Mouse (Mus musculus) heart, adult 8-10 months (tissue): Measurements from ENCODE around the gene Crb3. TPM values are rescaled to one million over a fixed set of nuclear protein-coding genes. Genes with fewer than 3 reads are reported as not detected.
A peak's percentile ranks its signal among the peaks of the same experiment; 100 is the strongest.

Source experiments
- DNase-seq: peaks from one replicate; pipeline ENCODE4 v3.0.0; 2022; ENCODE audit warnings: low spot score
- total RNA-seq, 4 experiments: library from RNA; stranded (reverse); gene quantifications; 2 replicates each; pipeline ENCODE4 v1.2.4; 2022

Crb3 gene
- total RNA-seq, 4 experiments from 2014 or later: 0.23 to 0.72 TPM; not detected in 2

DNA sequence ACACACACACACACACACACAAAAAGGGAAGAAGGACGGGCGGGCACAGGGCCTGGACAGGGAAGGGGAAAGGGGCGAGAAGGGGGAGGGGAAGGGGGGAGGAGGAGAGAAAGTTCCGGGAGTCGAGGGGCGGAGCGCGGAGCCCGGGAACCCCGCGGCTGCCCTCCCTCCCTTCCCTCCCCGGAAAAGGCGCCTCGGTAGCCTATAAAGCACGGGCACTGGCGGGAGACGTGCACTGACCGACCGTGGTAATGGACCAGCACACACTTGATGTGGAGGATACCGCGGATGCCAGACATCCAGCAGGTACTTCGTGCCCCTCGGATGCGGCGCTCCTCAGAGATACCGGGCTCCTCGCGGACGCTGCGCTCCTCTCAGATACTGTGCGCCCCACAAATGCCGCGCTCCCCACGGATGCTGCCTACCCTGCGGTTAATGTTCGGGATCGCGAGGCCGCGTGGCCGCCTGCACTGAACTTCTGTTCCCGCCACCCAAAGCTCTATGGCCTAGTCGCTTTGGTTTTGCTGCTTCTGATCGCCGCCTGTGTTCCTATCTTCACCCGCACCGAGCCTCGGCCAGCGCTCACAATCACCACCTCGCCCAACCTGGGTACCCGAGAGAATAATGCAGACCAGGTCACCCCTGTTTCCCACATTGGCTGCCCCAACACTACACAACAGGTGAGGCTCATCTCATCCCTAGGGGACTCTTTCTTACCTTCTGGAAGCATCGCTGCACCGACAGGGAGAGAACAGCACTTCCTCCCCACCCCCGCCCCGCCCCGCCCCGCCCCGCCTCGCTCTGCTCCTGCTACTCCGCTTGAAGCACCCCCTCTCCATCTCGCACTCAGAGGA lies 46.5 kb downstream of the Crb3 start, which contains the start of gene Tnfsf9:
Gene Tnfsf9 (plus strand): TSS at position 145 of the 854 bp plus-strand sequence.
- no peak for DNase-seq

GRCm38 (mm10) chr17:57106035-57106368 lies 47.1 kb downstream of the Crb3 start:
- no peak for DNase-seq

GRCm38 (mm10) chr17:57107064-57107463 lies 48.2 kb downstream of the Crb3 start:
- DNase-seq: no peak

DNA sequence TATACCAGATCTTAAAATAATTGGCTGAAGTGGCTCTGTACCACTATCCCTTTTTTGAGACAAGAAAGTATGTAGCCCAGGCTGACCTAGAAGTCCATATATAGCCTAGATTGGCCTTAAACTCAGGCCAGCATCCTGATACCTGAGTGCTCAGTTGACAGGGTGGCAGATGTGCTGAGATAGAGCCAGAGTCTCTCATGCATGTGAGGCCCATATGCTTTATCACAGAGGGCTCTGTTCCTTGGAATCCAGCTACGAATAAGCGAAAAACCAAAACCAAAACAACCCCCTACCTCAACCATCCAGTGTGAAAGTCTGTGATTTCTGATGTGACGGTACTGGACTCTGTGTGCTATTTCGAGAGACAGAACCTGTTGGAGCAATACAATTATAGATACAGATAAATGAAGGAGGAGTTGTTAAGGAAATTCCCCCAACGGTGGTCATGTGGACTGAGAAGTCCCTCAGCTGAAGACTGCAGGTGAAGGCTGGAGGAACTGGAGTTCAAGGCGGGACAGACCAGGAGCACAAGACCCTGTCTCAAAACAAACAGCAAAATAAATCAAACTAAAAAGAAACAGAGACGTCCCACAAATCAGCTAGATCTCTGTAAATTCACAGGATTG lies 49.2 kb downstream of the Crb3 start:
- no peak for DNase-seq

DNA sequence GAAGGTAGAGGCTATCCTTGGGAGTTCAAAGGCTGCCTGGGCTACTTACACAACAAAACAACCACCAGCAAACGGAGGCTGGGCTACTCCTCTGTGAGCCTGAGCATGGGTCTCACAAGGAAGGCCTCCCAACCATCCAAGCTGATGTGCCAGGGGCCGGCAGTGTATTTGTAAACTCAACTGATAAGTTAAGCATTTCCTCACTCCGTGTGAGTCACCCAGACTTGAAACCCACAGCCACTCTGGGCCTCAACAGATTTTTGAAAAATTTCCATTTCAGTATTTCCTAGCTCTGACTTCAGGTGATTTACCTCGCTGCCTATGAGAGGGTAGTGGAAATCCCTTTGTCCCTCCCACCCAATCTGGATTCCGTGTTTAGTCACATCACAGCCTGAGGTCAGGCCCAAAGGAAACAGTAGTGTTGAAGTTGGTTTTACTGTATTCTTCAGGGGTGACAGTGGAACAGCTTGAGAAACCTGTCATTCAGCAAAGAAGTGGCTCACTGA lies 49.8 kb downstream of the Crb3 start:
- no peak for DNase-seq

DNA sequence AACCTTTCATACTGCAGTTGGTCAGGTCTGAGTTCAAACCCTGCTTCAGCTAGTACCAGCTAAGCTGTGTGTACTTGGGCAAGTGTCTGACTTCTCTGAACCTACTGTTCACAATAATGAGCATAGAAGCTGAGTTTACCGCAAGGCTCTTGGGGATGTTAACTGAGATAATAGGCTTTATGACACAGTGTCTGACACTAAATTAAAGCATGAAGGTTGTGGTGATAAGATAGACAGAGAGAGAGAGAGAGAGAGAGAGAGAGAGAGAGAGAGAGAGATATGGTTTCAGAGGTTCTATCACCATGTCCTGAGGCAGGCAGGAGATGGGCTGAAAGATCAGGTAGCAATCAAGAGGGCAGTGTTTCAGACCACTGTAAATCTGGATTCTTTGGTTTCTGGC lies 51.1 kb downstream of the Crb3 start:
- no peak for DNase-seq

GRCm38 (mm10) chr17:57112768-57113474 lies 54.0 kb downstream of the Crb3 start:
- peak; percentile 49 for DNase-seq

Other genes with a start within 250 kb of the Crb3 start
- gene Rfx2, start 228.1 kb upstream of the Crb3 start, total RNA-seq: 1 to 10 TPM; 1.6 to 3.5 (median 2.7) TPM
- not detected for gene Acsbg2, start 184.7 kb upstream of the Crb3 start, total RNA-seq
- gene 1700061G19Rik, start 183.6 kb upstream of the Crb3 start, total RNA-seq: not detected
- gene Mllt1, start 123.7 kb upstream of the Crb3 start, total RNA-seq: 10 to 100 TPM; 23.3 to 26.9 (median 26.4) TPM
- gene Acer1, start 77.0 kb upstream of the Crb3 start, total RNA-seq: not detected
- gene Clpp, start 68.8 kb upstream of the Crb3 start, total RNA-seq: 10 to 100 TPM; 77.9 to 82.7 (median 80.2) TPM
- gene Alkbh7, start 61.8 kb upstream of the Crb3 start, total RNA-seq: 10 to 100 TPM; 68.0 to 76.3 (median 74.3) TPM
- not detected for gene Pspn, start 59.1 kb upstream of the Crb3 start, total RNA-seq
- gene Gtf2f1, start 47.8 kb upstream of the Crb3 start, total RNA-seq: 10 to 100 TPM; 17.7 to 25.1 (median 20.6) TPM
- gene Gm17949, start 47.6 kb upstream of the Crb3 start, total RNA-seq: under 1 TPM in 2 of 4 experiments, not detected in 2; 0.37 to 0.60 TPM
- 10 to 100 TPM; 35.0 to 47.6 (median 38.6) TPM for gene Khsrp, start 27.6 kb upstream of the Crb3 start, total RNA-seq
- gene Slc25a41, start 17.5 kb upstream of the Crb3 start, total RNA-seq: not detected
- gene Slc25a23, start 758 bp downstream of the Crb3 start, total RNA-seq: 10 to 100 TPM; 64.7 to 74.7 (median 70.4) TPM
- 1 to 10 TPM in 2 of 4 experiments, under 1 TPM in 2; 0.90 to 1.6 (median 1.2) TPM for gene Dennd1c, start 19.4 kb downstream of the Crb3 start, total RNA-seq
- 1 to 10 TPM; 1.1 to 1.7 (median 1.4) TPM for gene Tubb4a, start 28.7 kb downstream of the Crb3 start, total RNA-seq
- gene Tnfsf9, start 46.2 kb downstream of the Crb3 start, total RNA-seq: under 1 TPM; 0.25 to 0.83 (median 0.43) TPM
- gene Cd70, start 90.7 kb downstream of the Crb3 start, total RNA-seq: not detected
- gene Tnfsf14, start 135.1 kb downstream of the Crb3 start, total RNA-seq: under 1 TPM in 1 of 4 experiments, not detected in 3; 0.20 TPM
- 100 to 1,000 TPM in 2 of 4 experiments, 10 to 100 TPM in 2; 65.8 to 155 (median 120) TPM for gene C3, start 169.0 kb downstream of the Crb3 start, total RNA-seq
- gene Gpr108, start 189.3 kb downstream of the Crb3 start, total RNA-seq: 10 to 100 TPM; 29.1 to 35.0 (median 31.0) TPM
- 100 to 1,000 TPM; 117 to 154 (median 134) TPM for gene Trip10, start 190.3 kb downstream of the Crb3 start, total RNA-seq
- 1 to 10 TPM; 1.1 to 1.9 (median 1.4) TPM for gene Vav1, start 220.0 kb downstream of the Crb3 start, total RNA-seq